Mouse (Mus musculus): Measurements from ENCODE around the gene Gm21541.
"Not testable (repeated sequence)": the region's sequence is repeated elsewhere in the genome, so short reads cannot be mapped to it uniquely, and the experiment has no call there.

The Gm21541 gene

GRCm38 (mm10) chr4:41903310-41903709 lies at the start of gene Gm21541:
Gene Gm21541, plus strand, starts transcription at chr4:41903610.
- not testable (repeated sequence) for DNase-seq (ENCODE audit: low spot score)

GRCm38 (mm10) chr4:41941272-41941671 lies 37.9 kb downstream of the Gm21541 start, which contains the start of gene Gm20878:
Gene Gm20878, plus strand, starts transcription at chr4:41941572.
- not testable (repeated sequence) for DNase-seq (ENCODE audit: low spot score)
